Mouse (Mus musculus) embryonic fibroblast, embryonic 13.5 days (primary cell): ENCODE data around the gene Rpn1. TPM values are rescaled to one million over a fixed set of nuclear protein-coding genes. Genes with fewer than 3 reads are reported as not detected.
A peak's percentile ranks its signal among the peaks of the same experiment; 100 is the strongest.
"Not testable (repeated sequence)": the region's sequence is repeated elsewhere in the genome, so short reads cannot be mapped to it uniquely, and the experiment has no call there.

Experiments used
- H3K27ac ChIP-seq: 2 replicates; pipeline ENCODE4 v1.5.1; 2012; ENCODE audit warnings: low read length, control low read depth, inconsistent platforms; ENCODE audit not compliant: insufficient read depth
- H3K4me1 ChIP-seq: 2 replicates; pipeline ENCODE4 v1.6.1; 2011; ENCODE audit warnings: low read length; ENCODE audit not compliant: control insufficient read depth, insufficient read depth
- H3K4me3 ChIP-seq: 2 replicates; pipeline ENCODE4 v1.5.1; 2011; ENCODE audit warnings: mild to moderate bottlenecking, control low read depth, low read length; ENCODE audit not compliant: insufficient read depth
- CTCF ChIP-seq: IDR thresholded peaks from 2 replicates; pipeline ENCODE4 v1.5.1; 2011; ENCODE audit warnings: mild to moderate bottlenecking, control low read depth, low read length, moderate library complexity, borderline replicate concordance; ENCODE audit not compliant: insufficient read depth
- POLR2A ChIP-seq: IDR thresholded peaks from 2 replicates; pipeline ENCODE4 v1.6.1; 2011; ENCODE audit warnings: low read depth, mild to moderate bottlenecking, control low read depth, low read length, moderate library complexity
- polyA plus RNA-seq: library from polyadenylated mRNA; stranded (reverse); fragments of >200 nt; gene quantifications from 2 replicates; pipeline ENCODE4 v1.2.4, GENCODE M21; 2011; ENCODE audit warnings: low read depth; ENCODE audit not compliant: missing spikeins, insufficient read length

Gene Rpn1
- polyA plus RNA-seq, 1 experiment = 384 TPM

GRCm38 (mm10) chr6:88117184-88117575 lies 32.9 kb downstream of the Rpn1 start:
- Histone ChIP-seq H3K27ac (no peak overlapping the region), H3K4me3 (no peak overlapping the region), H3K4me1 (0 out of 2 replicates have a peak, but pooled peaks cover 6% of the 10 kb centered on the region)
- no peak for TF ChIP-seq CTCF
- TF ChIP-seq POLR2A = no peak

- Histone ChIP-seq H3K4me3 (no peak overlapping the region), H3K27ac (no peak overlapping the region), H3K4me1 (0 out of 2 replicates have a peak, but pooled peaks cover 6% of the 10 kb centered on the region)
- TF ChIP-seq POLR2A (no peak), CTCF (no peak)
Measured at GRCm38 (mm10) chr6:88119309-88119708, 35.0 kb downstream of the Rpn1 start.

- 0 out of 2 replicates have a peak, but pooled peaks cover 3% of the 10 kb centered on the region for H3K4me1 ChIP-seq
- H3K27ac ChIP-seq = no peak overlapping the region
- no peak overlapping the region for H3K4me3 ChIP-seq
- TF ChIP-seq POLR2A (no peak), CTCF (no peak)
Measured at GRCm38 (mm10) chr6:88120813-88121212, 36.5 kb downstream of the Rpn1 start.

GRCm38 (mm10) chr6:88121781-88122180 lies 37.5 kb downstream of the Rpn1 start:
- TF ChIP-seq CTCF (no peak), POLR2A (no peak)
- Histone ChIP-seq H3K4me3 (no peak overlapping the region), H3K4me1 (no peaks in the 10 kb centered on the region), H3K27ac (no peak overlapping the region)

GRCm38 (mm10) chr6:88123150-88123857 lies 39.0 kb downstream of the Rpn1 start:
- H3K4me3 ChIP-seq = no peak overlapping the region
- TF ChIP-seq CTCF = peak; percentile 66; the same call in 1 of the 2 replicates
- TF ChIP-seq POLR2A = no peak
- no peak overlapping the region for H3K27ac ChIP-seq
- H3K4me1 ChIP-seq = no peaks in the 10 kb centered on the region

- Histone ChIP-seq H3K4me1 (no peaks in the 10 kb centered on the region), H3K27ac (no peak overlapping the region), H3K4me3 (no peak overlapping the region)
- TF ChIP-seq POLR2A (no peak), CTCF (no peak)
Measured at GRCm38 (mm10) chr6:88123858-88124261, 39.6 kb downstream of the Rpn1 start.

GRCm38 (mm10) chr6:88124551-88124950 lies 40.3 kb downstream of the Rpn1 start:
- no peak overlapping the region for H3K27ac ChIP-seq
- no peaks in the 10 kb centered on the region for H3K4me1 ChIP-seq
- no peak overlapping the region for H3K4me3 ChIP-seq
- no peak for TF ChIP-seq CTCF
- no peak for TF ChIP-seq POLR2A

- not testable (repeated sequence) for H3K4me3 ChIP-seq, H3K27ac ChIP-seq, H3K4me1 ChIP-seq
Measured at GRCm38 (mm10) chr6:88125815-88126214, 41.5 kb downstream of the Rpn1 start.

GRCm38 (mm10) chr6:88131521-88131920 lies 47.2 kb downstream of the Rpn1 start:
- no peak overlapping the region for H3K4me3 ChIP-seq
- TF ChIP-seq POLR2A (no peak), CTCF (no peak)
- no peak overlapping the region for H3K27ac ChIP-seq
- no peaks in the 10 kb centered on the region for H3K4me1 ChIP-seq

- TF ChIP-seq CTCF = no peak
- TF ChIP-seq POLR2A = no peak
- no peaks in the 10 kb centered on the region for H3K4me1 ChIP-seq
- H3K4me3 ChIP-seq = no peak overlapping the region
- no peak overlapping the region for H3K27ac ChIP-seq
Measured at GRCm38 (mm10) chr6:88132051-88132450, 47.8 kb downstream of the Rpn1 start.

GRCm38 (mm10) chr6:88133061-88133460 lies 48.8 kb downstream of the Rpn1 start:
- Histone ChIP-seq H3K27ac (no peak overlapping the region), H3K4me1 (no peaks in the 10 kb centered on the region), H3K4me3 (no peak overlapping the region)
- TF ChIP-seq CTCF = no peak
- no peak for TF ChIP-seq POLR2A
